Mouse (Mus musculus) mouse trophoblast stem cell (cell line): Measurements from ENCODE around the gene Snap25.

ENCODE experiments used
- in situ Hi-C, 2 experiments: fragments of 300-500 bp; cut with MseI, MboI; formaldehyde crosslinking; loops; 2 replicates in 1 of 2; 3 replicates in 1 of 2; pipeline ENCODE4 v1.15.1; 2025

Snap25 gene

GRCm38 (mm10) chr2:136811331-136811730 lies 98.1 kb downstream of the Snap25 start:
- in situ Hi-C loops: no loop called here

DNA sequence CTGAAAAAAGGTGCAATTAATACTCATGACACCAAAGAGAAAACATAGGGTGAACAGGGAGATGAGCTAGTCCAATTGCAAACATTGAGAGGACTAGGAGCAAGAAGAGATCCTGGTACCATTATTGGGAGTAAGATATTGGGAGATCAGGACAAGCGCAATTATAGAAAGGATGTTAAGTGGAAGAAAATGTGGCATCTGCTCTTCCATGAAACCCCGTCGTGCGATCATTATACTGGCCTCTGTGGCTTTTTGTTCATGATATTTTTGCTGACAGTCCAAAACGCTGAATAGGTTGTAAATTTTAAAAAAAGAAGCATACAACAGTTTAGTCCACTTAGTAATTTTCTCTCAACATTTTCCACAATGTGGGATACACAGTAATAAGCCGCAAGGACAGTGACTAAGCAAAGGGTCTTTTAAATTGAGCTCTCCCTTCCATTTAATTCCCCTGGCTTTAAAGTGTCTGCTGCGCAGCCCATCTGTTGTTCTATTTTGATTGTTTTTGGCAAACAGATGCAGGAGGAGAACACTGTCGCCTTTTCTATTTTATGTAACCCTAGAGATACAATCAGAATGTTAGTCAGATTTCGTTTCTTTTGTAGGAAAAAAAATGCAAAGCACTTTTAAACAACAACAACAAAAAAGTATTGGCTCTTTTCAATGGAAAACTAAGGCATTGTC lies 103.6 kb downstream of the Snap25 start:
- in situ Hi-C loops: no loop called here

DNA sequence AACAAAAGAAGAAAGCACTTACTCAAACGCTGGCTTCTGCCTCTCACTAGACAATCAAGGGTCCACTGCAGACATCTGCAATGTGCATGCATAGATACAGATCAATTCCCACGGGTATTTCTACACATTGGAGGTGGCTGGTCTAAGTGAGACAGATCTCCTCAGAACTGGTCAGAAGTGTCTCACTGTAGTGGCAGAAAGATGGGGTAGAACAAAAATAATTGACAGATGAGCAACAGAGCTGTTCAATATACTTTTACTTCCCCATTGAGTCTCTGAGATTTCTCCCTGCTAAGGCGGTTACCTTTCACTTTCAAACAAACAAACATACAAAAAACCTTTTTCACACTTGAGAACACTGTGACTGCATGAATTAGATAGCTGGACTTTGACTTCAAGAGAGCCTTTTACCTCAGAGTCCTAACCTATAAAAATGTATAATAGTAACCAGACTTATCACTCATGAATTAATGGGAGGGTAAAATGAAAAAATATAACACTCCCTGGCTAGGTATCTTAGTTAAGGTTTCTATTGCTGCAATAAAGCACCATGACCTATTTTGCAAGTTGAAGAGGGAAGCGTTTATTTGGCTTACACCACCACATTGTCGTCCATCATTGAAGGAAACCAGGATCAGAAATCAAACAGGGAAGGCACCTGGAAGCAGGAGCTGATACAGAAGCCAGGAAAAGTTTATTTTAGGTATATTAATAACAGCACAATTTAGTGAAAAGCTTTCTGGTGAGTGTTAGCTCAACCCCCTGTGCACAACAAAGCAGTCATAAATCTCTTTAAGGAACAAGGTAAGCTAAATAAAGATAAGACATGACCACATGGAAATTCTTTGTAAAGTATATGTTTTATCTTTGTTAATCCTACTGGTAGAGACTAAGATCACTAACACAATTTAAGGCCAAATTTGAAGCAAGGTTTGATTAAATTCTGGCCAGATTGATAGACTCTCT lies 110.8 kb downstream of the Snap25 start:
- in situ Hi-C loops: no loop called here

- in situ Hi-C loops: no loop called here
Measured at GRCm38 (mm10) chr2:136827612-136828011, 114.4 kb downstream of the Snap25 start.
